Mouse (Mus musculus): ENCODE measurements around the gene Mettl5.
"Not testable (repeated sequence)": the region's sequence is repeated elsewhere in the genome, so short reads cannot be mapped to it uniquely, and the experiment has no call there.

The Mettl5 gene

DNA sequence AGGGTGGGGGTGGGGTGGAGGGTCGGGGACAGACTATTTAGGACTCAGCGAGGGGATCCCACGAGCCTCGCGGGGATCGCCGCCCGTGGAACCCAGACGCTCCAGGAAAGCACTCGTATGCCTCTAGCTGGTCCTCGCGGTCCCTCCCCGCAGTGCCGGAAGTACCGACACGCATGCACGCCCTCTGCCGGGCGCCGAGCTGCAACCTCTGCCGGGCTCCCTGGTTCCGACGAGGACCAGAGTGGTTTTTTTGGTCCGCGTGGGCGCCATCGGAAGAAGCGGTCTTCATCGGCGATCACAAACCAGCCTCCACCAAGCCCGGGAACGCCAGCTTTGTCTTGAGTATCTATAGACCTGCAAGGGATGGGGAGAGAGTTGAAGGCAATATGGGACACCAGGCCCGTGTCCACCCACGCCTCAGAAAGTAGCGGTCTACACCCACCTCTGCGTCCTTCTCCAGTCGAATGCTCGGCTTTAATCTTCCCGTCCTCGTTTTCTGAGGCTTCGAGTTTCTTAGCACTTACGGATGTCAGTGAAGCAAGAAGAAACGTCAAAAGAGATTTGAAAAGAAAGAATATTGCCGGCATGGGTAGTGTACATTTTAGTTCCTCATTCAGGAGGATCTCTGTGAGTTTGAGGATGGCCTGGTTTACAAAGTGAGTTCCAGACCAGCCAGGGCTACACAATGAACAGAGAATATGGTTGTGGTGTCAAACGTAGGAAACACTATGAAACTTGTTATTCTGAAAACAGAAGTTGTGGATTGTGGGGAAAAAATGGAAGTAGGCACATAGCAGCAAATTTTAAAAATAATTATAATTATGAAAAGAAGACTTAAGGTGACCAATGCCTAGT is at the start of gene Mettl5:
Mettl5 (minus strand) TSS at position 165 of the 855 bp plus-strand sequence.
- peak; percentile 58 for DNase-seq (ENCODE audit: low read depth)

DNA sequence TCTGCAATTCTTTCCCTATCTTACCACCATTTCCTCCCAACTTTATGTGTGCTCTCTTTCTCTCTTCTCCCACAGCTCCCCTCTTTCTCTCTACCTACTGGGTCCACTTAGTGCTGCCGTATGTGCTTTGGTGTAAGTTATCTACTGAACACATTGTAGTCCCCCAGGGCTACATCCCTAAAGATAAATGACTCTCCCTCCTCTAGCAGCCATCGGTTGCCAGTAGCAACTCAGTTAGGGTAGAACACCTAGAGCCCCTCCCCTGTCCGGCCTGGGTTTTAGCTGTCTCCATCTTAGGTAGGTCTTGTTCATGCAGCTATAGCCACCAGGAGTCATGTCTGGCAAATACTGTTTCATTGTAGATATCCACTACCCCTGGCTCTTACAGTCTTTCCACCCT is 39.5 kb upstream of the Mettl5 start:
- DNase-seq (ENCODE audit: low read depth): no peak

DNA sequence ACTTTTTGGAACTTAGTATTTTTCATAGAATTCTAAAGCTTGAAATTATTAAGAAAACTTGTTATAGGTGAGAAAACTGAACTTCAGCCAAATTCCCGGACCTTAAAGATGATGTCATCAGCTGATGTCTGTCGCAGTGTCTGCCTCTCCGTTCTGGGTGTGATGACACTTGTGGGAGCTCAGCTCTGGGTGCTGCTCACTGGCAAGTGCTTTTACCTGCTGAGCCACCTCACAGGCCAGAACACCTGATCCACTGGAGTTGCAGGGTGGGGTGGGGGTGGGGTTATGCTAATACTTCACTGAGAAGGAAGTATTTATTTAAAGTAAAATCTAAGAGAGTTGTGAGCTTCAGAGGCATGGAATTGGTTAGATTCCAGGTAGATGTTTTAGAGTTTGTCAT is 31.9 kb upstream of the Mettl5 start:
- no peak for DNase-seq (ENCODE audit: low read depth)

DNA sequence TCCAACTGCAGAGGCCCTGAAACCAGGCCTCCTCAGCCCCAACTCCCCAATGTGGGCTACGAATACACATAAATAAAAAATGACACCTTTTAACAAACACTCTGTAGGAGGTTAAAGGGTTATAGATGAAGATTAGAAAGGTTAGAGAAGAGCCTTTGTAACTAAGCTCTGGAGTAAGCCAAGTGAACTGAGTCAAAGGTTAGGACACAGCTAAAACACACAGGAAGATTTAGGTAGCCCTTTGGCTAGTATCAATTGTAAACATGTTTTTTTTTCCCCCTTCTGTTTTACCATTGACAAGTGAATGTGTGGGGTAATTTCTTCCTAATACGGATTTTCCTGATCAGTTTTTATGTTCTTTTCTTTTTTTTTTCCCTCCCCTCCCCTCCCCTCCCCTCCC is 27.4 kb upstream of the Mettl5 start:
- DNase-seq (ENCODE audit: low read depth): no peak

DNA sequence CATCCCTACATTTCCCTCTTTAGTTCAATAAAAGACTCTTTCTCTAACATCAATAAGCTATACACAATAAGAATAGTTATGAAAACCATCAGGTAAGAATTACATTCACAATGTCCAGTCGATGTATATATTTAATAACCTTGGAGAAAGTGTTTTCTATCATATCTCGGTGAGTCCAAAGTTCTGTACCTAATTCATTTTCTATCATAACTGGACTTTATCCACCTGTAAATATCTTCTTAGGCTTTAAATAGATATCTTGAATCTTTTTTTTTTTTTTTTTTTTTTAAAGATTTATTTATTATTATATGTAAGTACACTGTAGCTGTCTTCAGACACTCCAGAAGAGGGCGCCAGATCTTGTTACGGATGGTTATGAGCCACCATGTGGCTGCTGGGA is 22.0 kb upstream of the Mettl5 start:
- DNase-seq (ENCODE audit: low read depth): not testable (repeated sequence)

DNA sequence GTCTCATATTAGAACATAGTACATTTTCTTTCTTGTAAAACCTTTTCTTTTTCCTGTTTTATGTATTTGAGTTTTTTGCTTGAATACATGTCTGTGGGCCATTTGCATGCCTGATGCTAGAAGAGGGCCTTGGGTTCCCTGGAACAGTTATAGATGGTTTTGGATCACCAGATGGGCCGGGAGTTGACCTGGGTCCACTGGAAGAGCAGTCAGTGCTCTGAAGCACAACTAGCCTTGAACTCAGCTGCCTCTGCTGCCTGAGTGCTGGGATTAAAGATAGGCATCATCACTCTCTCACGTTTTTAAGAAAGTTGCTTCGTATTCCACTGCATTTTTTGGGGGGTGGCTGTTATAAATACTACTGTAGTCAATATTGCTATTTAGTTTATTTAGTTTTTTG is 18.1 kb upstream of the Mettl5 start:
- DNase-seq (ENCODE audit: low read depth): no peak

DNA sequence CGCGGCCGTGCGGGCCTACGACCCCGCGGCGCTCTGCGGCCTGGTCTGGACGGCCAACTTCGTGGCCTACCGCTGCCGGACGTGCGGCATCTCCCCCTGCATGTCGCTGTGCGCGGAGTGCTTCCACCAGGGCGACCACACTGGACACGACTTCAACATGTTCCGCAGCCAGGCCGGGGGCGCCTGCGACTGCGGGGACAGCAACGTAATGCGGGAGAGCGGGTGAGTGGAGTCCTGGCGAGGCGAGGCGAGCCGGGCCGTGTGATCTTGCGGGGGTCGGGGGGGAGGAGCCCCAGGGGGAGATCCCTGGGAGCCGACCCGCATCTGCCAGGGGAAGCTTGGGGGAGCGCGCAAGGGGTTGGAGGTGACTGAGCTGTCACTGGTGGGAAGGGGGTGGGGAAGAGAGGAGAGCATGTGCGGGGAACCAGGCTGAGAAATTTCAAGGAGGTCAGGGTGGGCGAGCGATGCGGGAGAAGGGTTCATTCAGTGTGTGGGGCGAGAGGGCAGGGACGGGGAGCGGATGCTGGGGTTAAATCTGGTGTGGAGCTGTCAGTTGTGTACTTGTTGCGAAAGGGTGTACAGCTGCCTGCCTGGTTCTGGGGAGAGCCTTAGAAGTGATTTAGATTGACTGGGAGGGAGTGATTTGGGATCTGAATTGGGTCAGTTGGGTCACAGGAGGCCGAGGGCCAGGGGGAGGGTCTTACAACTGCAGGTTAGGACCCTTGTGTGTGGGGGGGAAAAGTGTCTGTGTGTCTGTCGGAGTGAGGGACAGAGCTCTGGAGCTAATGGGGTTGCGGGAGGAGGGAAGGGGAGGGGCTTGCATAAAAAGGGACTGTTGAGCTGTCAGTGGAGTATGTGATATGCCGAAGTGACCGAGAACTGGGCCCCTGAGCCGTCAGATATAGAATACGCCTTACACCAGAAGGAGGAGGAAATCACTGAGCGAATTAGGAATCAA is 12.5 kb upstream of the Mettl5 start:
- no peak for DNase-seq (ENCODE audit: low read depth)

DNA sequence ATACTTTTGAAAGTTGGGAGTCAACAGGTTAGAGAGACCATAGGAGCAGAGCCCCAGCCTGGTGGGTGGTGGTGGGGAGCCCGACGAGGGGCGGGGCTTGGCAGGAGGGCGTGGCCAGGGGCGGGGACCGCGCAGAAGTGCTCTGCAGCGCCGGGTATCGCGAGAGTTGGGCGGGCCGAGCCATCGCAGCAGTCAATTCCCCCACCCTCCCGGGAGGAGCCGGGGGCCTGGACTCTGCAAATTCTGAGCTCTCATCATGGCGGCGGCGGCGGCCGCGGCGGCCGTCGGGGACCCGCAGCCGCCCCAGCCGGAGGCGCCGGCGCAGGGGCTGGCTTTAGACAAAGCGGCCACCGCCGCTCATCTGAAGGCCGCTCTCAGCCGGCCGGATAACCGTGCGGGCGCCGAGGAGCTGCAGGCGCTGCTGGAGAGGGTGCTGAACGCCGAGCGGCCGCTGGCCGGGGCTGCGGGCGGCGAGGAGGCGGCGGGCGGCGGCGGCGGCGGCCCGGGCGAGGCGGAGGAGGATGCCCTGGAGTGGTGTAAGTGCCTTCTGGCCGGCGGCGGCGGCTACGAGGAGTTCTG is 11.7 kb upstream of the Mettl5 start, which contains the start of gene Ubr3:
Ubr3 (plus strand) TSS at position 208 of the 579 bp plus-strand sequence.
- peak; percentile 74 for DNase-seq (ENCODE audit: low read depth)

DNA sequence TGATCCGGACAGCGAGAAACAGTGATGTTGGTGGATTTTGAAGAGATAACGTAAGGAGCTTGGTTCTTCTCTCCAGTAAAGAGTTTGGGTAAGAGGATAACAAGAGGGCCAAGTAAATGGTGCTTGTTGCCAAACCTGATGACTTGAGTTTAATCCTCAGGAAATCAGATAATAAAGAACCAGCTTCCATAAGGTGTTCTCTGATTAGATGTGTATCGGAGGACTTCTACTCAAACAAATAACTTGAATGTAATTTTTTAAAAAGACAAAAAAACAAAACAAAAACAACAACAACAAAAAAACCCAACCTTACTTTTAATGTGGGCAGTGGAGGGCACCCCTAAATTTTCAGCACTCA is 10.8 kb upstream of the Mettl5 start:
- no peak for DNase-seq (ENCODE audit: low read depth)

DNA sequence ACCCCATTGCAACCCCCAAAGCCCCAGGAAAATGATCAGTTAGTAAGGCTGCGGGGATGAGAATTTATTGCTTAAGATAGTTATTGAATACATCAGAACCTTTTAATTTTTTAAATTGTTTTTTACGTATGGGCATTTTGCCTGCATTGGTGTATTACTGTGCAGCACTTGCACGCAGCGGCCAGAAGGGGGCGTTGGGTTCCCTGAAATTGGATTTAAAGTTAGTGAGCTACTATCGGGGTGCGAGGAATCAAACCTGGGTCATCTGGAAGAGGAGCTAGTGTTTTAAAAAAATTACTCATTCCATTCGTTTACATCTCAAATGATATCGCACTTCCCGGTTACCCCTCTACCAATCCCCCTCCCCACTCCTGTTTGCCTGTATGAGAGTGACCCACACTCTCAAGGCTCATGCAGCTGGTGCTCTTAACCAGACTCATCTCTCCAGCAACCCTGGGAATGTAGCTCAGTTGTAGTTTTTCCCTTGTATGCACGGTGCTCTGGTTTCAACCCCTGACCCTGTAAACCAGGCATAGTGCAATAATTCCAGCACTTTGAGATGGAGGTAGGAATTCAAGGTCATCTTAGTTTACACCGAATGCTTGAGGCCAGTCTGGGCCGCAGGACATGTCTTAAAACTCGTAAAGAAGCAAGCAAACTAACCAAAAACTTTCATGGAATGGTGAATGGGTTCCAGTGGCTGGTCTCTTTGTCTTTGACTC is 10.2 kb upstream of the Mettl5 start:
- no peak for DNase-seq (ENCODE audit: low read depth)

DNA sequence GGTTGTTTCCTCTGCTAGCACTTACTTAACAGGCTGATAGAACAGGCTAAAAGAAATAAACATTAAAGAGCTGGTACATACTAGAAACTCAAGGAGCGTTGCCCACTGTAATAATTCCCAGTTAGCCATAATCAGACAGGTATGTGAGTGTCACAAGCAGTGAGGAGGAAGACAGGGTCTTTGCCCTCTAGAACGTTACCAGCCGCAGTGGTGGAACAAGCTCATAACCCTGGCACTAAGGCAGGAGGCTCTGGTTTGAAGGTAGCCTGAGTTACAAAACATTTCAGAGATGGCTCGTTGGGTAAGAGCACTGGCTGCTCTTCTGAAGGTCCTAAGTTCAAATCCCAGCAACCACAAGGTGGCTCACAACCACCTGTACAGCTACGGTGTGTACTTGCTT is 8.5 kb upstream of the Mettl5 start:
- no peak for DNase-seq (ENCODE audit: low read depth)

DNA sequence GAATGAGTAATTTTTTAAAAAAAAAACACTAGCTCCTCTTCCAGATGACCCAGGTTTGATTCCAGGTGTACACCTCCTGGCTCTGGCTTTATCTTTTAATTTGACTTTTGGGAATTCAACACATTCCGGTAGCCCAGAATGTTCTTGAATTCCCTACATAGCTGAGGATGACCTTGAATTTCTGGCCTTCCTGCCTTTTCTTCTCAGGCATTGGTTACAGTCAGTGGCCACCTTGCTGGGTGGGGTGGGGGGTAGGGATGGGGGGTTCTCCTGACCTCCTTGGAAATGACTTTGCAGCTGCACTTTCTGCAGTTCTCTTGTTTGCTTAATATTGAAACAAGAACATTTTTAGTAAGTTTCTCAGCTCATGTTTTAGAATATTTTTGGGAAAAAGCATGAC is 7.7 kb upstream of the Mettl5 start:
- no peak for DNase-seq (ENCODE audit: low read depth)

DNA sequence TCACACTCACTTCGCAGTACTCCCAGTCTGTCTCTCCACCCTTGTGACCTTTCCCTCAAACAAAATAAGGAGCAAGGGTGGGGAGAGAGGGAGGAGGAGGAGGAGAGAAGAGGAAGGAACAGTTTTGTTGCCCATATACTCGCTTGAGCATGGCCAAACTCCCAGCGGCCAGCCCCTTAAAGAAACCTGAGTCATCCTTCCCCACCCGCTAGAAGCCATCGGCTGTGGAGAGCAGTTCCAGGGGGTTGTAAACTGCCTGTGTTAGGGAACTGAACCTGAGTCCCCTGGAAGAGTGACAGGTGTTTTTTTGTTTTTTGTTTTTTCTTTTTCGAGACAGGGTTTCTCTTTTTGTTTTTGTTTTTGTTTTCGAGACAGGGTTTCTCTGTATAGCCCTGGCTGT is 5.4 kb upstream of the Mettl5 start:
- no peak for DNase-seq (ENCODE audit: low read depth)

DNA sequence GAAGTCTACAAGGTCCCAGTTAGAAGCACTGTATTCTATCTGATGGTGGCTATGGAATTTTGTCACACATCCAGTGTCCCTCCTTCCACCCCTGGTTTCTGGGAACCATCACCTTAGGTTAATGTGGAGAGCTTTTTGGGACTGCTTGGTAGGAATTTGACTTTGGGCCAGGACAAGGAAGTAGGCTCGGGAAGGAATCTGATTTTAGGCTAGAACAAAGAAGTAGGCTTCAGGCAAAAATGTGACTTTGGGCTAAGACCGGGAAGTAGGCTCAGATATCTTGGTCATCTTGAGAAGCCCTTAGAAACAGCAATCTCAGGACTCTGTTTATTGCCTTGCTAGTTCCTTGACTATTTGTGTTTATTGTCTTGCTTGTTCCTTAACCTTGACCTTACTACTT is 3.5 kb upstream of the Mettl5 start:
- DNase-seq (ENCODE audit: low read depth): no peak

DNA sequence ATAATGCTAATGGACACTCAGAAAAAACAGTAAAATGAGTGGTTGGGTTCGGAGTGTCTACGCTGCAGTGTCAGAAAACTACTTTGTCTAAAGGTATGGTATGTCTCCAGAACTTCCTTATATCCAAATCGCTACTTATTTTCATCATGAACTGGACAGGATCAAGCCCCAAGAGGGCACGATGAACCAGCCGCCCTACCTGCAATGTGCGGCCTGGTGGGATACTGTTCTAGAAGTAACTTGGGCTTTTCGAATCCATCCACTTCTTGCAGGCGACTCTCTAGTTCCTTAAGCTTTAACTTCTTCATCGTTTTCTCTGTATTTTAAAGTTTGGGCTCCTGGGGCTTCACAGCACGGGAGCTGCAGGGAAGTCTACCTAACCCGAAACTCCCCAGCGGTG is 365 bp downstream of the Mettl5 start:
- no peak for DNase-seq (ENCODE audit: low read depth)

DNA sequence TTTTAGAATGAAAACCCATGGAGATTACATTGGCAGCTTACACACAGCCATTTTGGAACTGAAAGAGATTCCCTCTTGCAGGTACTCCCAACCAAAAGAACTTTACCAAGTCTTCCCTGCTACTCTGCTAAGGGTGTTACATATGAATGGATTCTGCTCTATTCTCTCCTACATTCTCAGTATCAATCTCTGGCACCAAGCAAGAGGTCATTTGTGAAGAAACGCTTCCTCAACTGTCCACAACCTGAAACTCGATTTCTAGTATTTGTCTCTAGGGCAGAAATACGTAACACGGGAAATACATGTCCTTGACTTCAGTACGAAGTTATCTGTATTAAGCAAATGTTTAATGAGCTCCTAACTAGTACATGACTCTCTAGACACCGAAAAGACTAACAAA is 834 bp downstream of the Mettl5 start:
- DNase-seq (ENCODE audit: low read depth): no peak

DNA sequence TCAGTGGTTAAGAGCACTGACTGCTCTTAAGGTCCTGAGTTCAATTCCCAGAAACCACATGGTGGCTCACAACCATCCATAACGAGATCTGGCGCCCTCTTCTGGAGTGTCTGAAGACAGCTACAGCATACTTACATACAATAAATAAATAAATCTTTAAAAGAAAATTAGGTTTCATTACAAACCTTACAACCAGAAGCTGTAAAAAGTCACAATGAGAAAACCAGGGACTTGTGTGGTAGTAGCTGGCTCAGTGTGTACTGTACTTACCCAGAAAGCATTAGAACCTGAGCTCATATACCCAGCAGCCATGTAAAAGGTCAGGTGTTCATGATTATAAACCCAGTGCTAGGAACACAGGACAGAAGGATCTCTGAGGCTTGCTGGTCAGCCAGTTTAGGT is 1.4 kb downstream of the Mettl5 start:
- DNase-seq (ENCODE audit: low read depth): no peak

DNA sequence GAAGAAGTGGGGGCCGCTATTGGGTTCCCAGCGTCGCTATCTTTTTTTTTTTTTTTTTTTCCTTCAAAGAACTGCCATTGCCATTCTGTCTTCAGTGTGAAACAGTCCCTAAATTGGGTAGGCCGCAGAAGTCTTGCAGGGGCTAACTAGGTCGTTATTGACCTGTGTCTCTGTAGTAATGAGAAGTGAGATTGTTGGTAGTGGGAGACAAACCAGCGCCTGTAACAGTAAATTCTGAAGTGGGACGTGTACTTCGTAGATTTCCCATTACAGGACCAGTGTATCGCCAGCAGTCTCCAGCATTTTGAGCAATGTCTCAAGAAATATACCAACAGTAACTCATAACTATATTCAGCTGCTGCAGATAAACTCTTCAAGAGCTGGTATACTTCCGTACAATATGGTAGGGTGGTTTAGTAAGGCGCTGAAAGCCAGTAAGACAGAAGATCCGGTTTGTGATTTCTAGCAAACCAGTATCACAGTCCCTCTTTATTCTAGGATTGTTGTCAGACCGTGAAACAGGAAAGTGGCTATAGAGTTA is 23.2 kb downstream of the Mettl5 start:
- no peak for DNase-seq (ENCODE audit: low read depth)

DNA sequence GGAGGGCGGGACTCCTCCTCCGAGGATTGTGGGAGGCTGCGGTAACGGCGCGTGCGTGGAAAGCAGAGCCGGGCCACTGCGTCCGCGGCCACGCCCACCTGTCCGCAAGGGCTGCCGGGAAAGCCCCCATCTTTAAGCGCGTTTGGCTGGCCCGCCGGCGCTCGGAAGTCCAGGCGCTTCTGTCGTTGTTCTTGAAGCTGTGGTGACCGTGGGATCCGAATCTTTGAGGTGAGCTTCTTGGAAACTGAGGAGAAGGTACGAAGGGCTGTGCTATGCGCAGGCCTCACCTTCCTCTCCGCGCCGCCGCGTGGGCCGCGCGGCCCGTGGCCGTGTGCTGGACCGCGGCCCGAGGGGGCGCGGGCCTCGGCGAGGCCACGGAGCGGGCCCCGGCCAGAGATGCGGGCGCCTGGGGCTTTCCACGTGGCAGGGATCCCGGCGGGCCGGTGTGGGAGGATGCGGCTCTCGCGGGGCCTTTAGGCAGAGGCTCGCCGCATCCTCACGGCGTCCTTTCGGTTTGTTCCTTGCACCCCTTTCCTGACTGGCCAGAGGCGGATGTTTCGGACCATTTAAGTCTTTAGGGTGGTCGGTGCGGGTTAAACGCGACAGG is 23.8 kb downstream of the Mettl5 start, which contains the start of gene Ssb:
Ssb (plus strand) TSS at position 78 of the 607 bp plus-strand sequence.
- peak; percentile 76 for DNase-seq (ENCODE audit: low read depth)

DNA sequence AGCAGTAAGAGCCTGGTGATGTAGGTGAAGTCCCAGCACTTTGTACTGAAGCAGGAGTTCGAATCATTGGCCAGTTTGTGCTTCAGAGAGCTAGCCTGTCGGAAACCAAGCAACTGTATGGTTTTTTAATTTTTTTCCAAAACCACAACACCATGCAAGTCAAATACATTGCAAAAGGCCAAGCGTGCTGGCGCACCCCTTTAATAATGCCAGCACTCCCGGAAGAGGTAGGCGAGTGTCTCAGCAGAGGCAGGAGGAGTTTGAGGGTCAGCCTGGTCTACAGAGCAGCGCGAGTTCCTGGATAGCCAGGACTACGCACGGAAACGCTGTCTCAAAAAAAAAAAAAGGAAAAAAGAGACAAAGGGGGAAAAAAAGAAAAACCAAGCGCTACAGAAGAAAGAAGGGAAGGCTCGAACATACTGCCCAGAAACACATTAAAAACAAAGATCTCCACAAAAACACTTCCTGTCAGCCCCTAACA is 24.4 kb downstream of the Mettl5 start:
- no peak for DNase-seq (ENCODE audit: low read depth)

DNA sequence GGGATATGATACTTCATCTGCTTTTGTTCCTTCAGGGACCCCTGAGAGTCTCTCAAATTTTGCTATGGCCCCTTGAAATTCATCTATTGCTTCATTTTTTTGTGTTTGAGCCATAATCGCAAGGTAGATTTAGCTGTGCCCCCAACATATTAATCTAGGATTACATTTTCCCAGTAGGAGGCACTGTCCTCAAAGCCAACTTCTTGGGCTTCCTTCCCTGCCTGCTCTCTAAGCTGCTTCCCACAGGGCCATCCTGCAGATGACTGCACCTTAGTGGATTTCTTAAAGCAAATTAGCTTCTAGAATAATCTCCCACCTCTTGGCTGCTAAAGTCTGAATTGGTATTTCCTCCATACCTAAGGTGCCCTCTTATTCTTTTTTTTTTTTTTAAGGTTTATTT is 27.5 kb downstream of the Mettl5 start:
- DNase-seq (ENCODE audit: low read depth): no peak
